Mouse (Mus musculus) myocyte (in vitro differentiated cells): ENCODE results near the gene Gclc.

ENCODE experiments used
- POLR2A ChIP-seq: IDR thresholded peaks from one replicate; pipeline ENCODE4 v1.6.1; 2011; ENCODE audit warnings: low read depth, mild to moderate bottlenecking, control low read depth, moderate library complexity; ENCODE audit not compliant: insufficient read length
- POLR2AphosphoS2 ChIP-seq: IDR thresholded peaks from one replicate; pipeline ENCODE4 v1.6.1; 2011; ENCODE audit warnings: low read depth, control low read depth; ENCODE audit not compliant: insufficient read length
- USF1 ChIP-seq: IDR thresholded peaks from one replicate; pipeline ENCODE4 v1.6.1; 2011; ENCODE audit warnings: low read depth, mild to moderate bottlenecking, control low read depth, moderate library complexity

DNA sequence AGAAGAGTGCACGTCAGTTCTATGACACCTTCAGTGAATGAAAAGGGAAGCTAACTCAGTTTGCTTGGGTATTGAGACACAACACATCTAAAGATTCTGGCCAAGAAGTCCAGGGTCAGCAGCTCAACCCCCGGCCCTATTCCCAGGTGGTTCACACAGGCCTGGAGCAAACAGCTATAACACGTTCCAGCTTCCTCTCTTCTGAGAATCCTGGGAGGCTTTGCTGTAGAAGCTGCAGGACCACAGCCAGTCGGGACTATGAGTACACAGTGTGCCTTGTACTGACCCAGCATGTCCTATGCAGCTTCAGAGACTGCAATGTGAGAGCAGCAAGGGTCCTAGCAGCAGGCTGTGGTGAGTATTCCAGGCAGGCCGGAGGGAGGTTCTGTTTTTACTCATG lies 84.3 kb downstream of the Gclc start:
- no peak for TF ChIP-seq POLR2A
- no peak for TF ChIP-seq POLR2AphosphoS2
- TF ChIP-seq USF1, result no peak
